Comparison of ENCODE assay signal across 9 mouse cellular contexts in genomic region chr3:151836871-151837680, GRCm38 (mm10). TPM values are rescaled to one million over a fixed set of nuclear protein-coding genes. Genes with fewer than 3 reads are reported as not detected.
DNase-seq lines count a peak whose midpoint lies in the region; ATAC-seq and TF ChIP-seq lines count a peak whose summit lies in the region.
"Had no signal": no experiment of that assay in that cellular context is flagged by ENCODE, and none has a peak within 500 bp of the region (broad histone marks: within the 10 kb centered on the region; RNA-seq: fewer than 3 reads in every experiment).

Ptgfr (minus strand) TSS chr3:151837630.

- TF ChIP-seq CTCF in C2C12 (IDR thresholded peaks at IDR 0.05; ENCODE audit: control insufficient read depth, insufficient read depth, insufficient read length): no peak

- H3K27me3 ChIP-seq in C2C12 (ENCODE audit: control insufficient read depth, insufficient read depth, insufficient read length): peaks cover 6% of the 10 kb centered on the region
- peaks cover 33% of the 10 kb centered on the region for H3K27me3 ChIP-seq in megakaryocyte, embryonic 14.5 days (replicated peaks)

- H3K4me1 ChIP-seq in megakaryocyte, embryonic 14.5 days: 0 out of 2 replicates have a peak, but pooled peaks cover 4% of the 10 kb centered on the region

- intact Hi-C loops in left cerebral cortex, postnatal 10 days (cut with DNase I): loop anchor here (5.0 kb wide), 2 partner anchors 230 to 250 kb away; no protein-coding TSS in a partner anchor

- ATAC-seq in frontal cortex, adult (ENCODE audit: low TSS enrichment): peak; percentile 77
- no peak for ATAC-seq in inflammation-experienced regulatory T-cells, adult 6 months

- H3K9me3 ChIP-seq in megakaryocyte, embryonic 14.5 days: no peaks in the 10 kb centered on the region

- H3K4me3 ChIP-seq in C2C12 (ENCODE audit: insufficient read depth, poor library complexity, severe bottlenecking): no peak within 1 kb of the TSS
- H3K4me3 ChIP-seq in megakaryocyte, embryonic 14.5 days (replicated peaks): peak within 1 kb of the TSS; percentile 68

- no peaks in the 10 kb centered on the region for H3K79me3 ChIP-seq in C2C12 (ENCODE audit: low read depth)

- peak; percentile 56 for DNase-seq in adrenal gland, postnatal 14 days
- DNase-seq in heart, postnatal 4 days: peak; percentile 78
- DNase-seq in left cerebral cortex, postnatal 10 days (ENCODE audit: extremely low spot score in 1 of 2, low spot score in 2 of 2): peak; percentile 13 to 73
- peak; percentile 30 for DNase-seq in skeletal muscle tissue, adult 2 months (ENCODE audit: low read depth, low spot score)

- H3K36me3 ChIP-seq in C2C12 (ENCODE audit: control insufficient read depth, insufficient read depth): no peaks in the 10 kb centered on the region
- no peaks in the 10 kb centered on the region for H3K36me3 ChIP-seq in megakaryocyte, embryonic 14.5 days (replicated peaks; ENCODE audit: low read length)

- no peaks in the 10 kb centered on the region for H3K79me2 ChIP-seq in C2C12 (ENCODE audit: control insufficient read depth, insufficient read depth)

- H3ac ChIP-seq in C2C12 (ENCODE audit: control insufficient read depth, insufficient read length, low read depth): peak within 1 kb of the TSS; percentile 26

TF ChIP-seq in C2C12, 6 proteins besides CTCF, POLR2A, EP300 and RAD21:
- TF ChIP-seq MYOG (IDR thresholded peaks at IDR 0.05; ENCODE audit: control insufficient read depth, extremely low read depth, insufficient read length) (no peak), MAX (IDR thresholded peaks at IDR 0.05) (no peak), CEBPB (IDR thresholded peaks at IDR 0.05; ENCODE audit: low read depth) (no peak), USF1 (IDR thresholded peaks at IDR 0.05; ENCODE audit: low read depth) (no peak), MYOD1 (IDR thresholded peaks at IDR 0.05; ENCODE audit: control insufficient read depth, insufficient read length, low read depth) (no peak), FOSL1 (IDR thresholded peaks at IDR 0.05; ENCODE audit: insufficient read depth, low read length, poor library complexity, severe bottlenecking) (no peak)

RNA-seq across cellular contexts. Expression of gene Ptgfr, which starts in this region (rescaled TPM):
- polyA plus RNA-seq in C2C12 (2012; fragmentation: generic; extraction: Trizol): 0.07 TPM
- total RNA-seq in adrenal gland, postnatal 14 days (2021): 0.15 and 0.71 TPM in 2 replicates
- total RNA-seq in heart, postnatal 4 days (2021): under 1 TPM; 0.43 to 0.81 TPM
- 1 to 10 TPM; 1.6 to 2.4 TPM for total RNA-seq in left cerebral cortex, postnatal 10 days (2021)
- not detected in 2 replicates for polyA plus RNA-seq in megakaryocyte, embryonic 14.5 days (2012; ENCODE audit: insufficient read depth, low replicate concordance)
- not detected for polyA plus RNA-seq in inflammation-experienced regulatory T-cells, adult 6 months (2017; shearing (Covaris generic))
- polyA plus RNA-seq: macrophage had no signal

Comparison
In these comparisons a context has a peak if more than half of its experiments do, and no peak if none do; other contexts are left out.
1. Peak in DNase-seq in adrenal gland, postnatal 14 days; RNA of the gene not detected or under 1 TPM.
2. Peak in DNase-seq in heart, postnatal 4 days; RNA of the gene not detected or under 1 TPM.